Mouse (Mus musculus): ENCODE measurements around the gene Ccz1.

GRCm38 (mm10) chr5:143982361-143982760 is 32.3 kb downstream of the Ccz1 start:
- no peak for TF ChIP-seq CTCF (IDR thresholded peaks at IDR 0.05; ENCODE audit: low read depth)
- TF ChIP-seq EP300 (IDR thresholded peaks at IDR 0.05; ENCODE audit: low read depth) = no peak
